ENCODE assay signal across 14 mouse cellular contexts in genomic region chr10:121376530-121377271, GRCm38 (mm10). TPM values are rescaled to one million over a fixed set of nuclear protein-coding genes. Genes with fewer than 3 reads are reported as not detected.
A peak's percentile ranks its signal among the peaks of the same experiment; 100 is the strongest.
DNase-seq lines count a peak whose midpoint lies in the region; ATAC-seq and TF ChIP-seq lines count a peak whose summit lies in the region.
"Had no signal": no experiment of that assay in that cellular context is flagged by ENCODE, and none has a peak within 500 bp of the region (broad histone marks: within the 10 kb centered on the region; RNA-seq: fewer than 3 reads in every experiment).

No protein-coding gene starts in this region.

- no peak overlapping the region for H3K4me3 ChIP-seq in lung, postnatal 0 days (ENCODE audit: low read depth, low read length)
- H3K4me3 ChIP-seq in kidney, postnatal 0 days (replicated peaks; ENCODE audit: low read depth, low read length): no peak overlapping the region
- no peak overlapping the region for H3K4me3 ChIP-seq in stomach, embryonic 16.5 days (replicated peaks; ENCODE audit: low read length)
- H3K4me3 ChIP-seq: hindbrain, embryonic 15.5 days; liver, embryonic 13.5 days had no signal

- no peaks in the 10 kb centered on the region for H3K9me3 ChIP-seq in lung, postnatal 0 days (ENCODE audit: low read length)
- H3K9me3 ChIP-seq in kidney, postnatal 0 days (replicated peaks; ENCODE audit: low read length): no peaks in the 10 kb centered on the region
- 0 out of 2 replicates have a peak, but pooled peaks cover 3% of the 10 kb centered on the region for H3K9me3 ChIP-seq in stomach, embryonic 16.5 days (replicated peaks; ENCODE audit: control insufficient read depth, low read length)
- H3K9me3 ChIP-seq: hindbrain, embryonic 15.5 days; liver, embryonic 13.5 days had no signal

- no peak overlapping the region for H3K9ac ChIP-seq in lung, postnatal 0 days (replicated peaks; ENCODE audit: low read depth)
- no peak overlapping the region for H3K9ac ChIP-seq in kidney, postnatal 0 days (ENCODE audit: low read depth, low read length)
- H3K9ac ChIP-seq in stomach, embryonic 16.5 days (ENCODE audit: low read length): no peak overlapping the region
- H3K9ac ChIP-seq: hindbrain, embryonic 15.5 days; liver, embryonic 13.5 days had no signal

- peak; percentile 51 for DNase-seq in lung, postnatal 0 days (ENCODE audit: low spot score)
- DNase-seq in lung, postnatal 14 days: no peak
- peak; percentile 66 for DNase-seq in ZHBTc4 (ENCODE audit: low read depth, low spot score)
- peak; percentile 34 for DNase-seq in kidney, postnatal 0 days (ENCODE audit: low spot score)
- no peak for DNase-seq in heart, postnatal 10 days
- DNase-seq in MN1 (ENCODE audit: low spot score): no peak
- DNase-seq: adrenal gland, postnatal 10 days; heart, adult 11 months; liver, embryonic 13.5 days; right cerebral cortex, postnatal 4 days; thymus, adult 2 months had no signal

- no peaks in the 10 kb centered on the region for H3K27me3 ChIP-seq in lung, postnatal 0 days (replicated peaks; ENCODE audit: insufficient read depth, low read length)
- H3K27me3 ChIP-seq in kidney, postnatal 0 days (ENCODE audit: insufficient read depth, low read length): no peaks in the 10 kb centered on the region
- no peaks in the 10 kb centered on the region for H3K27me3 ChIP-seq in stomach, embryonic 16.5 days (ENCODE audit: control insufficient read depth, insufficient read depth, low read length)
- H3K27me3 ChIP-seq: hindbrain, embryonic 15.5 days; liver, embryonic 13.5 days had no signal

- H3K4me2 ChIP-seq in lung, postnatal 0 days (replicated peaks; ENCODE audit: low read depth, low read length): no peak overlapping the region
- no peak overlapping the region for H3K4me2 ChIP-seq in kidney, postnatal 0 days (ENCODE audit: low read length)
- H3K4me2 ChIP-seq in stomach, embryonic 16.5 days (ENCODE audit: low read depth, low read length): no peak overlapping the region
- H3K4me2 ChIP-seq: hindbrain, embryonic 15.5 days had no signal

- peak overlapping the region; percentile 15; the same call in 1 of the 2 replicates for H3K27ac ChIP-seq in lung, postnatal 0 days (ENCODE audit: low read length)
- H3K27ac ChIP-seq in kidney, postnatal 0 days: peak overlapping the region; percentile 37
- H3K27ac ChIP-seq in stomach, embryonic 16.5 days (ENCODE audit: low read length): peak overlapping the region; percentile 41
- H3K27ac ChIP-seq: hindbrain, embryonic 15.5 days; liver, embryonic 13.5 days had no signal

- TF ChIP-seq EP300 in lung, postnatal 0 days (IDR thresholded peaks at IDR 0.05): no peak

- WGBS in lung, postnatal 0 days: 75% methylated on average over 24 of the region's 24 CpGs
- WGBS in kidney, postnatal 0 days: 71% methylated on average over 24 of the region's 24 CpGs
- WGBS in stomach, embryonic 16.5 days: 82% methylated on average over 24 of the region's 24 CpGs

- H3K36me3 ChIP-seq in lung, postnatal 0 days (ENCODE audit: insufficient read depth, low read length): peaks cover 50% of the 10 kb centered on the region
- H3K36me3 ChIP-seq in kidney, postnatal 0 days (ENCODE audit: insufficient read depth, low read length): peaks cover 49% of the 10 kb centered on the region
- H3K36me3 ChIP-seq in stomach, embryonic 16.5 days (ENCODE audit: control insufficient read depth, insufficient read depth, low read length): peaks cover 30% of the 10 kb centered on the region

- ATAC-seq in lung, postnatal 0 days: peak; percentile 47
- peak; percentile 79 for ATAC-seq in kidney, postnatal 0 days (replicated peaks; ENCODE audit: low FRiP score, low read depth)
- ATAC-seq in stomach, embryonic 16.5 days (ENCODE audit: insufficient read depth, low FRiP score): peak; percentile 64; the same call in 1 of the 2 replicates
- ATAC-seq: CD4-positive, CD25-positive, alpha-beta regulatory T cell, adult 4 months had no signal

- no peak for TF ChIP-seq CTCF in lung, postnatal 0 days (IDR thresholded peaks at IDR 0.05)
- no peak for TF ChIP-seq CTCF in kidney, postnatal 0 days (IDR thresholded peaks at IDR 0.05; ENCODE audit: low read depth)

- intact Hi-C loops in heart, postnatal 10 days (cut with DNase I): no loop called here

- H3K4me1 ChIP-seq in lung, postnatal 0 days (ENCODE audit: insufficient read depth, low read depth, low read length): no peaks in the 10 kb centered on the region
- H3K4me1 ChIP-seq in kidney, postnatal 0 days (replicated peaks; ENCODE audit: insufficient read depth, low read length): peaks cover 7% of the 10 kb centered on the region
- H3K4me1 ChIP-seq in stomach, embryonic 16.5 days (ENCODE audit: control insufficient read depth, insufficient read depth, low read length): no peaks in the 10 kb centered on the region
- H3K4me1 ChIP-seq: hindbrain, embryonic 15.5 days had no signal

RNA-seq across cellular contexts. Expression of gene Gns, which starts 11.8 kb away (rescaled TPM):
- 40.8 and 41.4 TPM in 2 replicates for polyA plus RNA-seq in lung, postnatal 0 days (2015; fragmentation: Nextera tagmentation; extraction: Ambion mirVana)
- 62.3 and 63.2 TPM in 2 replicates for polyA plus RNA-seq in kidney, postnatal 0 days (2015; fragmentation: Nextera tagmentation; extraction: Ambion mirVana)
- polyA plus RNA-seq in stomach, embryonic 16.5 days (2015; fragmentation: Nextera tagmentation; extraction: Ambion mirVana): 37.5 and 41.7 TPM in 2 replicates
- total RNA-seq in heart, postnatal 10 days (2021): 10 to 100 TPM; 72.7 to 78.3 TPM

RNA-seq across cellular contexts. Expression of gene Tbc1d30, which starts 25.6 kb away (rescaled TPM):
- 4.2 and 4.4 TPM in 2 replicates for polyA plus RNA-seq in lung, postnatal 0 days (2015; fragmentation: Nextera tagmentation; extraction: Ambion mirVana)
- 0.52 and 0.53 TPM in 2 replicates for polyA plus RNA-seq in kidney, postnatal 0 days (2015; fragmentation: Nextera tagmentation; extraction: Ambion mirVana)
- polyA plus RNA-seq in stomach, embryonic 16.5 days (2015; fragmentation: Nextera tagmentation; extraction: Ambion mirVana): 5.7 and 5.8 TPM in 2 replicates
- total RNA-seq in heart, postnatal 10 days (2021): 1 to 10 TPM; 3.8 to 5.3 TPM

Comparison
In these comparisons a context has a peak if more than half of its experiments do, and no peak if none do; other contexts are left out.
1. DNase-seq: peak in lung, postnatal 0 days (single experiment), ZHBTc4 (single experiment) and kidney, postnatal 0 days (single experiment); none in lung, postnatal 14 days (single experiment), heart, postnatal 10 days (0 of 2) and MN1 (single experiment).
2. Peak in every context shown above with its lines, with median percentiles within 50 percentile points of each other: ATAC-seq and H3K27ac ChIP-seq.